Mouse (Mus musculus) myocyte (in vitro differentiated cells): ENCODE results near the gene Reg3a. TPM values are rescaled to one million over a fixed set of nuclear protein-coding genes. Genes with fewer than 3 reads are reported as not detected.
"Not testable (repeated sequence)": the region's sequence is repeated elsewhere in the genome, so short reads cannot be mapped to it uniquely, and the experiment has no call there.

Experiments used
- H3K27me3 ChIP-seq: one replicate; pipeline ENCODE4 v1.6.1; 2011; ENCODE audit not compliant: control insufficient read depth, insufficient read depth, insufficient read length
- H3K36me3 ChIP-seq: one replicate; pipeline ENCODE4 v1.6.1; 2011; ENCODE audit not compliant: control insufficient read depth, insufficient read depth
- H3K4me2 ChIP-seq: one replicate; pipeline ENCODE4 v1.6.1; 2011; ENCODE audit warnings: low read depth, control low read depth
- H3K4me3 ChIP-seq: one replicate; pipeline ENCODE4 v1.5.1; 2011; ENCODE audit warnings: mild to moderate bottlenecking, control low read depth, moderate library complexity
- H3K79me2 ChIP-seq: one replicate; pipeline ENCODE4 v1.6.1; 2011; ENCODE audit not compliant: control insufficient read depth, insufficient read depth
- H3ac ChIP-seq: one replicate; pipeline ENCODE4 v1.6.1; 2011; ENCODE audit not compliant: control insufficient read depth, insufficient read length
- CEBPB ChIP-seq: IDR thresholded peaks from 2 replicates; pipeline ENCODE4 v1.6.1; 2011; ENCODE audit warnings: mild to moderate bottlenecking, moderate library complexity; ENCODE audit not compliant: poor library complexity, insufficient read depth, severe bottlenecking
- E2F4 ChIP-seq: IDR thresholded peaks from one replicate; pipeline ENCODE4 v1.6.1; 2011; ENCODE audit warnings: mild to moderate bottlenecking, control low read depth, moderate library complexity; ENCODE audit not compliant: insufficient read depth
- MAX ChIP-seq: IDR thresholded peaks from one replicate; pipeline ENCODE4 v1.6.1; 2011; ENCODE audit warnings: low read depth, mild to moderate bottlenecking, control low read depth
- MYOD1 ChIP-seq, 3 experiments: IDR thresholded peaks; one replicate each; pipeline ENCODE4 v1.6.1; 2011; ENCODE audit warnings: control low read depth in 2 of 3, low read depth in 2 of 3, mild to moderate bottlenecking in 2 of 3, moderate library complexity in 1 of 3; ENCODE audit not compliant: insufficient read length in 2 of 3, control insufficient read depth in 1 of 3
- MYOG ChIP-seq, 3 experiments: IDR thresholded peaks; one replicate each; pipeline ENCODE4 v1.6.1; 2011; ENCODE audit warnings: control low read depth in 2 of 3, low read depth in 2 of 3, mild to moderate bottlenecking in 2 of 3; ENCODE audit not compliant: insufficient read length in 2 of 3, control insufficient read depth in 1 of 3, insufficient read depth in 1 of 3
- POLR2A ChIP-seq: IDR thresholded peaks from one replicate; pipeline ENCODE4 v1.6.1; 2011; ENCODE audit warnings: low read depth, mild to moderate bottlenecking, control low read depth, moderate library complexity; ENCODE audit not compliant: insufficient read length
- POLR2AphosphoS2 ChIP-seq: IDR thresholded peaks from one replicate; pipeline ENCODE4 v1.6.1; 2011; ENCODE audit warnings: low read depth, control low read depth; ENCODE audit not compliant: insufficient read length
- REST ChIP-seq: IDR thresholded peaks from one replicate; pipeline ENCODE4 v1.6.1; 2011; ENCODE audit warnings: mild to moderate bottlenecking, control low read depth, moderate library complexity; ENCODE audit not compliant: insufficient read depth, insufficient read length
- SRF ChIP-seq: IDR thresholded peaks from one replicate; pipeline ENCODE4 v1.6.1; 2011; ENCODE audit warnings: low read depth; ENCODE audit not compliant: control insufficient read depth, insufficient read length
- TCF12 ChIP-seq: IDR thresholded peaks from one replicate; pipeline ENCODE4 v1.6.1; 2011; ENCODE audit warnings: mild to moderate bottlenecking, control low read depth; ENCODE audit not compliant: poor library complexity, insufficient read depth, severe bottlenecking
- TCF3 ChIP-seq: IDR thresholded peaks from one replicate; pipeline ENCODE4 v1.6.1; 2011; ENCODE audit warnings: low read depth, control low read depth; ENCODE audit not compliant: insufficient read length
- USF1 ChIP-seq: IDR thresholded peaks from one replicate; pipeline ENCODE4 v1.6.1; 2011; ENCODE audit warnings: low read depth, mild to moderate bottlenecking, control low read depth, moderate library complexity
- polyA plus RNA-seq: library from polyadenylated mRNA; unstranded; fragments of >200 nt; fragmentation: generic; extraction: Trizol; gene quantifications from one replicate; pipeline ENCODE4 v1.2.1, GENCODE M21; 2012; ENCODE audit warnings: missing spikeins

Gene Reg3a
- polyA plus RNA-seq, 1 experiment, result not detected

DNA sequence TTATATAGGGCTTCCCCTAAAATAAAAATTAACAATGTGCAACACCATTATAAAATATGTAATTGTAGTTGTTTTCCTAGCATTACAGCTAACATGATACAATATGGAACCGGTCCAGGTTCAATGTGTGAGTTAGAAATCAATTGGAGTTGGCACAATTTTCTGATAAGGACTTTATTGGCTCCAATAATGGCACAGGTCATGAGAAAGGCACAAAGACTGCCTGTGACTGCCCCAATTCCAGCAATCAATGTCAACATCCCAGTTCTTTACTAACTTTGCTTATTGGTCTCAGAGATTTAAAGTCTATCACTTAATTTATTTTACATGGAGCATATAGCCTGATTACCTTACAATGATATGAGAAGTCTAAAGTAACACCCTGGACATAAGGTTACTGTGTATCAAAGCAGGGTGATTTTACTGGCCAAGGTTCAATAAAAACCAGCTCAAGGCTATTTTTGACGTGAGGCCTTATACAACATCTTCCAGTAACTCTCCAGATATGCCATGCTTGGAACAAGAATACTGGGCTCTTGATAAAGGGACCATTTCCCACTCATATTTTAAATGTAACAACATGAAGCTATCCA is 18.4 kb upstream of the Reg3a start:
- H3K79me2 ChIP-seq, result no peaks in the 10 kb centered on the region
- no peak overlapping the region for H3K4me2 ChIP-seq
- no peaks in the 10 kb centered on the region for H3K36me3 ChIP-seq
- no peak overlapping the region for H3K4me3 ChIP-seq
- H3K27me3 ChIP-seq, result no peaks in the 10 kb centered on the region
- H3ac ChIP-seq, result no peak overlapping the region
- TF ChIP-seq SRF (no peak), POLR2AphosphoS2 (no peak), CEBPB (no peak), TCF12 (no peak), POLR2A (no peak), MYOG (IDR thresholded peaks at IDR 0.05; ENCODE audit: control insufficient read depth in 1 of 3, insufficient read depth in 1 of 3, insufficient read length in 2 of 3, low read depth in 2 of 3) (no peak), MYOD1 (IDR thresholded peaks at IDR 0.05; ENCODE audit: control insufficient read depth in 1 of 3, insufficient read length in 2 of 3, low read depth in 2 of 3) (no peak), E2F4 (no peak), TCF3 (no peak), USF1 (no peak), REST (no peak), MAX (no peak)

DNA sequence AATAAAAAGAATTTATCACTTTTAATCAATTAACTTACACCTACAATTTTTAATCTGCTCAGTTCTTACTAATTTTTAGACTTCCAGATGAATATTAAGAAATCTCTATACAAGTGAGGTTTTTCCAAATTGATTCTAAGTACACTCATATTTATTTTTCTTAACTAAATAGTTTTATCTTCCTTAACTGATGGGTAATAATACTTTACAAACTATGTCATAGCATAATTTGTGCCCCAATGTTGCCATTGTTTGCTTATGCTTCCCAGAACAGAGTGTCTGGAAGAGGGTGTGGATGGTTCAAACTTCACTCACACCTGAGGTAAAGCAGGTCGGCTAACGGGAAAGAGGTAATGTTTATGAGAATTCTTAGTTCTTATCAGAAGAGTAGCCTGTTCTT is 10.2 kb upstream of the Reg3a start, which contains the start of gene Reg3b:
TSS of gene Reg3b (plus strand) at position 301 of the 400 bp plus-strand sequence.
- Histone ChIP-seq H3K36me3 (no peaks in the 10 kb centered on the region), H3ac (no peak within 1 kb of the TSS), H3K4me2 (no peak within 1 kb of the TSS), H3K79me2 (no peaks in the 10 kb centered on the region), H3K4me3 (no peak within 1 kb of the TSS), H3K27me3 (no peaks in the 10 kb centered on the region)
- no peak for TF ChIP-seq CEBPB
- no peak for TF ChIP-seq TCF12
- TF ChIP-seq SRF, result no peak
- TF ChIP-seq USF1, result no peak
- TF ChIP-seq MYOG (IDR thresholded peaks at IDR 0.05; ENCODE audit: control insufficient read depth in 1 of 3, insufficient read depth in 1 of 3, insufficient read length in 2 of 3, low read depth in 2 of 3), result no peak
- no peak for TF ChIP-seq MAX
- TF ChIP-seq TCF3, result no peak
- no peak for TF ChIP-seq POLR2AphosphoS2
- TF ChIP-seq REST, result no peak
- no peak for TF ChIP-seq MYOD1 (IDR thresholded peaks at IDR 0.05; ENCODE audit: control insufficient read depth in 1 of 3, insufficient read length in 2 of 3, low read depth in 2 of 3)

DNA sequence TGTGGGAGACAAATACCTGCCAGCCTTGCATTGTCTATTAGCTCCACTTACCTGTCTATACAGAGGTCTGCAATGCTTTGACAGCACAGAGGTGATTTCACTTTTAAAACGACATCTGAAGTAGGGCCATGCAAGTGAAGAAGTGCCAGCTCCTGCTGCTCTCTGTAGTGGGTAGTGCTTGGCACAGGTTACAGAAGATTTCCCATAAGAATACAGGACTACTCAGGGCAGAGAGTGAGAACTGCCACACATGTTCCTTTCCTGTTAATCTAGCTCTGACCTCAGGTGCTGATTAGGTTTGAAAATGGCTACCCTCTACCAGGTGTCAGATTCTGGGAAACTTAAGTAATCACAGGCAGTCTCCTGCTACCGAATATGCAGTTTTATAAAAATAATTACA is 1.7 kb upstream of the Reg3a start, which contains the start of gene Reg3d:
TSS of gene Reg3d (minus strand) at position 101 of the 400 bp plus-strand sequence.
- H3K4me2 ChIP-seq, result no peak within 1 kb of the TSS

DNA sequence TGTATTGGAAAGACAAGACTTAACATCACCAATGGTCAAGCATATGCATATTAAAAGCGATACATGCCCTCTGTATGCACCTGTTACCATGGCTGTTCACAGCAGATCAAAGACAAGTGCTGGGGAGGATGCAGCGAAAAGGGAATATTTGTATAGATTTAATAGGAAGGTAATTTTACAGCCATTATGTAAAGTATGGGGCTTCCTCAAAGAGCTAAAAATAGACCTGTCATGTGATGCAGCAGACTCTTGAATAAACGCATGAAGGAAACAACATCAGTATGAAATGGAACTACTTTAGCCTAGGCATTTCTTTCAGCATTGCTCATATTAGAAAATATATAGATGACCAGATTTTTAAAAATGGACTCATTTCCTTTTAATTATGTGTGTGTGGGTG is 5.1 kb downstream of the Reg3a start:
- TF ChIP-seq E2F4 (no peak), TCF3 (no peak), MYOD1 (IDR thresholded peaks at IDR 0.05; ENCODE audit: control insufficient read depth in 1 of 3, insufficient read length in 2 of 3, low read depth in 2 of 3) (no peak)
- no peak overlapping the region for H3K4me2 ChIP-seq
- no peak overlapping the region for H3K4me3 ChIP-seq
- H3K27me3 ChIP-seq, result no peaks in the 10 kb centered on the region
- H3ac ChIP-seq, result no peak overlapping the region
- no peaks in the 10 kb centered on the region for H3K36me3 ChIP-seq
- H3K79me2 ChIP-seq, result no peaks in the 10 kb centered on the region

More for the DNA sequence above, 1.7 kb upstream of the Reg3a start, which contains the start of gene Reg3d:
- H3ac ChIP-seq, result no peak within 1 kb of the TSS
- no peaks in the 10 kb centered on the region for H3K36me3 ChIP-seq
- TF ChIP-seq MYOG (IDR thresholded peaks at IDR 0.05; ENCODE audit: control insufficient read depth in 1 of 3, insufficient read depth in 1 of 3, insufficient read length in 2 of 3, low read depth in 2 of 3) (no peak), REST (no peak), E2F4 (no peak), CEBPB (no peak), USF1 (no peak), POLR2A (no peak), SRF (no peak), MYOD1 (IDR thresholded peaks at IDR 0.05; ENCODE audit: control insufficient read depth in 1 of 3, insufficient read length in 2 of 3, low read depth in 2 of 3) (no peak), POLR2AphosphoS2 (no peak), TCF12 (no peak), MAX (no peak), TCF3 (no peak)
- no peaks in the 10 kb centered on the region for H3K79me2 ChIP-seq
- no peaks in the 10 kb centered on the region for H3K27me3 ChIP-seq
- no peak within 1 kb of the TSS for H3K4me3 ChIP-seq

DNA sequence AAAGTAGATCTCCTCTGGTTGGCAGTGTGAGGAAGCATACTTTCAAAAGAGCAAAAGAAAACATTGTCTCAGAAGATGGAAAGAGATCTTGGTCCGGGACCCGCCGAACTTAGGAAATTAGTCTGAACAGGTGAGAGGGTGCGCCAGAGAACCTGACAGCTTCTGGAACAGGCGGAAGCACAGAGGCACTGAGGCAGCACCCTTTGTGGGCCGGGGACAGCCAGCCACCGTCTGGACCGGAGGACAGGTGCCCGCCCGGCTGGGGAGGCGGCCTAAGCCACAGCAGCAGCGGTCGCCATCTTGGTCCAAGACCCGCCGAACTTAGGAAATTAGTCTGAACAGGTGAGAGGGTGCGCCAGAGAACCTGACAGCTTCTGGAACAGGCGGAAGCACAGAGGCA is 14.8 kb downstream of the Reg3a start, which contains the start of gene Reg2:
TSS of gene Reg2 (plus strand) at position 301 of the 400 bp plus-strand sequence.
- not testable (repeated sequence) for H3ac ChIP-seq, H3K4me3 ChIP-seq

DNA sequence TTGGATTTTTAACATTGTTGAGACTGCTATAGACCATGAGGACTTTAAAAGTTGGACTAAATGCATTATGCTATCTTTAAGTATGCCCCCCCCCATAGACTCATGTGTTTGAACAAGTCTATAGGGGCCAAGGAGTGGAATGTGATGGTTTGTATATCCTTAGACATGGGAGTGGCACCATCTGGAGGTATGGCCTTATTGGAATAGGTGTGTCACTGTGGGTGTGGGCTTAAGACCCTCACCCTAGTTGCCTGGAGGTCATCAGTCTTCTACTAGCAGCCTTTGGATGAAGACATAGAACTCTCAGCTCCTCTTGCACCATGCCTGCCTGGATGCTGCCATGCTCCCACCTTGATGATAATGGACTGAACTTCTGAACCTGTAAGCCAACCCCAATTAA is 41.9 kb downstream of the Reg3a start, which contains the start of gene Reg1:
TSS of gene Reg1 (plus strand) at position 301 of the 400 bp plus-strand sequence.
- H3K4me3 ChIP-seq, H3K27me3 ChIP-seq, H3K79me2 ChIP-seq, H3ac ChIP-seq, H3K4me2 ChIP-seq, H3K36me3 ChIP-seq: not testable (repeated sequence)

More for the DNA sequence above, 14.8 kb downstream of the Reg3a start, which contains the start of gene Reg2:
- H3K79me2 ChIP-seq, H3K36me3 ChIP-seq, H3K27me3 ChIP-seq, H3K4me2 ChIP-seq: not testable (repeated sequence)
